In the genomic region with DNA sequence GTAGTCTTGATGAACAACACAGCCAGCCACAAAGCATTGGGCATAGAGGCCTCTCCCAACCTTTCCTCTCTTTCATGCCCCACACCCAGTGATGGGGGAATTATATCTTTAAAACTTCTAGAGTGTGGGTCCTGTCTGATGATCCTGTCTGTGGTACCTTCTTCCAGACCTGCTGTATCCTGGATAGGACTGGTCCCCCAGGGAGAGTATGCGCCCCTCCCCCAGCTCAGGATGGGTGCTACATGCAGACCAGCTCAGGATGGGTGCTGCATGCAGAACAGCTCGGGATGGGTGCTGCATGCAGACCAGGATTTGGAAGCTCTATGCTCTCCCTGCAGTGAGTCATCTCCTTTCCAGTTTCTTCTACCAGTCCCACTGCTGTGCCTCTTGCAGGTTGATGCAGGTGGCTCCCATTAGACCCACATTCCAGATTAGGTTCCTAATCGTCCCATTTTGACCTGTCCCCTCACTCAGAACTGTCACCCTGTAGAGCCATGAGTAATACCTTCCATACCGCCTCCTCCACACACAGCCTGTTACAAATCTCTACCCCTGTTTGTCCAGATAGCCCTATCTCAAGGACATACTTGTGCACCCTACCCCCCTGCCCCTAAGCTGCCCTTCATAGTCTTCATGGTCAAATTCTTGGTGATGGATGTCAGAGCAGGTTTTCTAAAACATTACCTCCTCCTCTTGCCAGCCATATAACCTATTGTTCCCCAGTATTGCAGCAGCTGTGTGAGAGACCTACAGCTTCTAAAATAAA, we compare ENCODE assay signal across 18 mouse cellular contexts.
DNase-seq lines count a peak whose midpoint lies in the region; ATAC-seq lines count a peak whose summit lies in the region.
"Had no signal": no experiment of that assay in that cellular context is flagged by ENCODE, and none has a peak within 500 bp of the region (broad histone marks: within the 10 kb centered on the region; RNA-seq: fewer than 3 reads in every experiment).

No protein-coding gene starts in this region.

- no peak overlapping the region for H3K4me2 ChIP-seq in heart, embryonic 11.5 days
- H3K4me2 ChIP-seq in heart, embryonic 15.5 days, result no peak overlapping the region
- H3K4me2 ChIP-seq in kidney, embryonic 16.5 days (replicated peaks; ENCODE audit: low read depth, low read length), result no peak overlapping the region
- H3K4me2 ChIP-seq: forebrain, embryonic 13.5 days; hindbrain, embryonic 13.5 days; kidney, embryonic 15.5 days had no signal

- H3K4me3 ChIP-seq in heart, embryonic 11.5 days (ENCODE audit: low read depth, low read length), result no peak overlapping the region
- H3K4me3 ChIP-seq in heart, embryonic 15.5 days, result no peak overlapping the region
- no peak overlapping the region for H3K4me3 ChIP-seq in kidney, embryonic 16.5 days (ENCODE audit: low read length)
- H3K4me3 ChIP-seq: forebrain, embryonic 13.5 days; hindbrain, embryonic 13.5 days; kidney, embryonic 15.5 days had no signal

- no peaks in the 10 kb centered on the region for H3K36me3 ChIP-seq in heart, embryonic 11.5 days (ENCODE audit: control insufficient read depth, insufficient read depth, low read length)
- no peaks in the 10 kb centered on the region for H3K36me3 ChIP-seq in heart, embryonic 15.5 days
- no peaks in the 10 kb centered on the region for H3K36me3 ChIP-seq in kidney, embryonic 16.5 days (ENCODE audit: insufficient read depth, low read length)
- H3K36me3 ChIP-seq: hindbrain, embryonic 13.5 days; kidney, embryonic 15.5 days had no signal

- H3K4me1 ChIP-seq in heart, embryonic 11.5 days (ENCODE audit: control insufficient read depth, insufficient read depth, low read length), result peaks cover 12% of the 10 kb centered on the region
- peaks cover 14% of the 10 kb centered on the region; the same call in 1 of the 2 replicates for H3K4me1 ChIP-seq in heart, embryonic 15.5 days (replicated peaks)
- no peaks in the 10 kb centered on the region for H3K4me1 ChIP-seq in kidney, embryonic 16.5 days (ENCODE audit: insufficient read depth, low read length)
- H3K4me1 ChIP-seq: forebrain, embryonic 13.5 days; hindbrain, embryonic 13.5 days; kidney, embryonic 15.5 days had no signal

- no peaks in the 10 kb centered on the region for H3K27me3 ChIP-seq in heart, embryonic 11.5 days (ENCODE audit: control insufficient read depth, insufficient read depth, low read length)
- no peaks in the 10 kb centered on the region for H3K27me3 ChIP-seq in heart, embryonic 15.5 days
- H3K27me3 ChIP-seq in kidney, embryonic 16.5 days (ENCODE audit: insufficient read depth, low read length), result no peaks in the 10 kb centered on the region
- H3K27me3 ChIP-seq: forebrain, embryonic 13.5 days; hindbrain, embryonic 13.5 days; kidney, embryonic 15.5 days had no signal

- H3K9me3 ChIP-seq in heart, embryonic 11.5 days (replicated peaks; ENCODE audit: control insufficient read depth, low read length), result no peaks in the 10 kb centered on the region
- no peaks in the 10 kb centered on the region for H3K9me3 ChIP-seq in heart, embryonic 15.5 days (replicated peaks)
- H3K9me3 ChIP-seq in kidney, embryonic 16.5 days (ENCODE audit: low read length), result no peaks in the 10 kb centered on the region
- H3K9me3 ChIP-seq: forebrain, embryonic 13.5 days; hindbrain, embryonic 13.5 days; kidney, embryonic 15.5 days had no signal

- DNase-seq in heart, adult 9 months (ENCODE audit: low spot score in 2 of 2), result no peak
- no peak for DNase-seq in heart, adult 8-10 months (ENCODE audit: low spot score)
- DNase-seq in kidney, postnatal 4 days, result no peak
- DNase-seq: adrenal gland, adult 2 months; adrenal gland, postnatal 25 days; cerebellum, adult 18-20 months; cerebellum, adult 9-11 months; cerebellum, postnatal 36 days; forebrain, postnatal 0 days; gastrocnemius, postnatal 36 days; kidney, adult 2 months had no signal

- H3K27ac ChIP-seq in heart, embryonic 11.5 days (ENCODE audit: low read depth, low read length), result peak overlapping the region; percentile 83
- peak overlapping the region; percentile 68 for H3K27ac ChIP-seq in heart, embryonic 15.5 days
- H3K27ac ChIP-seq in kidney, embryonic 16.5 days (ENCODE audit: low read length), result no peak overlapping the region
- H3K27ac ChIP-seq: forebrain, embryonic 13.5 days; hindbrain, embryonic 13.5 days; hindbrain, postnatal 0 days; kidney, embryonic 15.5 days had no signal

- WGBS in heart, embryonic 11.5 days (ENCODE audit: insufficient replicate concordance), result 56% methylated on average over 4 of the region's 4 CpGs
- 56% methylated on average over 4 of the region's 4 CpGs for WGBS in heart, embryonic 15.5 days
- WGBS in kidney, embryonic 16.5 days, result 75% methylated on average over 4 of the region's 4 CpGs

- peak; percentile 35; the same call in 1 of the 2 replicates for ATAC-seq in heart, embryonic 11.5 days (replicated peaks; ENCODE audit: insufficient number of reproducible peaks, low FRiP score, low TSS enrichment)
- ATAC-seq in heart, embryonic 15.5 days (replicated peaks; ENCODE audit: insufficient number of reproducible peaks, insufficient read depth, low FRiP score, low read depth), result 0 out of 2 replicates have a peak, but pooled peaks have one; percentile 55
- 0 out of 2 replicates have a peak, but pooled peaks have one; percentile 39 for ATAC-seq in kidney, embryonic 16.5 days (ENCODE audit: low FRiP score, low TSS enrichment)
- ATAC-seq: forebrain, embryonic 13.5 days; forebrain, postnatal 0 days; hindbrain, postnatal 0 days had no signal

- no peak overlapping the region for H3K9ac ChIP-seq in heart, embryonic 11.5 days (ENCODE audit: low read depth, low read length)
- H3K9ac ChIP-seq in heart, embryonic 15.5 days, result no peak overlapping the region
- no peak overlapping the region for H3K9ac ChIP-seq in kidney, embryonic 16.5 days (replicated peaks; ENCODE audit: low read length)
- H3K9ac ChIP-seq: forebrain, embryonic 13.5 days; forebrain, postnatal 0 days; hindbrain, embryonic 13.5 days; kidney, embryonic 15.5 days had no signal
